In the genomic region with DNA sequence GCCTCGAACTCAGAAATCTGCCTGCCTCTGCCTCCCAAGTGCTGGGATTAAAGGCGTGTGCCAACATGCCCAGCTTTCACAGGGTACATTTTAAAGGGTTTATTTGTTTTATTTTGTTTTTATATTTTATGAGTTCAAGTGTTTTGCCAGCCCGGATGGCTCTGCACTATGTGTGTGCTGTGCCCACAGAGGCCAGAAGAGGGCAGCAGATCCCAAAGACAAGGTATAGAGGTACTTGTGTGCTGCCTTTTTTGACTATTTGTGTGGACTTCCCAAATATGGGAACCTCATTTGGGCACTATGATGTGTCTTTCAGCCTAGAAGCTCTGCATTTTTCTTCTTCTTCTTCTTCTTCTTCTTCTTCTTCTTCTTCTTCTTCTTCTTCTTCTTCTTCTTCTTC, we compare ENCODE assay signal across 19 mouse cellular contexts.
DNase-seq lines count a peak whose midpoint lies in the region; ATAC-seq lines count a peak whose summit lies in the region.
"Had no signal": no experiment of that assay in that cellular context is flagged by ENCODE, and none has a peak within 500 bp of the region (broad histone marks: within the 10 kb centered on the region; RNA-seq: fewer than 3 reads in every experiment).

No protein-coding gene starts in this region.

- peak; percentile 9 for DNase-seq in embryo, embryonic 10.5 days (ENCODE audit: low spot score)
- DNase-seq in embryo, embryonic 10 days (ENCODE audit: low spot score): no peak
- peak; percentile 28 for DNase-seq in limb, embryonic 11.5 days (ENCODE audit: low spot score)
- DNase-seq in limb, embryonic 10.5 days (ENCODE audit: low spot score): no peak
- DNase-seq in thymus, postnatal 4 days: peak; percentile 33
- DNase-seq in thymus, postnatal 14 days: no peak
- DNase-seq in urinary bladder, adult 18-20 months (ENCODE audit: low spot score in 2 of 2): no peak
- DNase-seq: adrenal gland, adult 8-10 months; heart, adult 18-20 months; kidney, postnatal 14 days; layer of hippocampus, postnatal 36 days; lung, postnatal 36 days; right cerebral cortex, postnatal 14 days; thymus, adult 18-20 months had no signal

- no peak overlapping the region for H3K27ac ChIP-seq in limb, embryonic 11.5 days (replicated peaks; ENCODE audit: low read depth, low read length)
- no peak overlapping the region for H3K27ac ChIP-seq in limb, embryonic 10.5 days
- H3K27ac ChIP-seq: embryonic facial prominence, embryonic 12.5 days; forebrain, embryonic 10.5 days; hindbrain, embryonic 15.5 days; midbrain, embryonic 13.5 days had no signal

- no peaks in the 10 kb centered on the region for H3K9me3 ChIP-seq in limb, embryonic 11.5 days (ENCODE audit: control insufficient read depth, low read length)
- no peaks in the 10 kb centered on the region for H3K9me3 ChIP-seq in limb, embryonic 10.5 days (replicated peaks)
- H3K9me3 ChIP-seq: embryonic facial prominence, embryonic 12.5 days; forebrain, embryonic 10.5 days; hindbrain, embryonic 15.5 days; midbrain, embryonic 13.5 days had no signal

- no peak overlapping the region for H3K4me3 ChIP-seq in limb, embryonic 11.5 days (ENCODE audit: low read depth, low read length)
- H3K4me3 ChIP-seq in limb, embryonic 10.5 days: no peak overlapping the region
- H3K4me3 ChIP-seq: embryonic facial prominence, embryonic 12.5 days; forebrain, embryonic 10.5 days; hindbrain, embryonic 15.5 days; midbrain, embryonic 13.5 days had no signal

- H3K36me3 ChIP-seq in limb, embryonic 11.5 days (ENCODE audit: control insufficient read depth, insufficient read depth, low read length): no peaks in the 10 kb centered on the region
- H3K36me3 ChIP-seq in limb, embryonic 10.5 days: no peaks in the 10 kb centered on the region
- H3K36me3 ChIP-seq: embryonic facial prominence, embryonic 12.5 days; forebrain, embryonic 10.5 days; hindbrain, embryonic 15.5 days; midbrain, embryonic 13.5 days had no signal

- H3K4me2 ChIP-seq in limb, embryonic 11.5 days (ENCODE audit: low read depth, severe bottlenecking): no peak overlapping the region
- H3K4me2 ChIP-seq: embryonic facial prominence, embryonic 12.5 days; hindbrain, embryonic 15.5 days; midbrain, embryonic 13.5 days had no signal

- no peak overlapping the region for H3K9ac ChIP-seq in limb, embryonic 11.5 days (ENCODE audit: low read length)
- H3K9ac ChIP-seq: embryonic facial prominence, embryonic 12.5 days; hindbrain, embryonic 15.5 days; midbrain, embryonic 13.5 days had no signal

- 90% methylated on average over 3 of the region's 3 CpGs for WGBS in limb, embryonic 11.5 days
- WGBS in limb, embryonic 10.5 days: 96% methylated on average over 3 of the region's 3 CpGs

- no peaks in the 10 kb centered on the region for H3K27me3 ChIP-seq in limb, embryonic 11.5 days (ENCODE audit: control insufficient read depth, insufficient read depth, low read length)
- H3K27me3 ChIP-seq in limb, embryonic 10.5 days (ENCODE audit: low read depth, poor library complexity, severe bottlenecking): no peaks in the 10 kb centered on the region
- H3K27me3 ChIP-seq: embryonic facial prominence, embryonic 12.5 days; hindbrain, embryonic 15.5 days; midbrain, embryonic 13.5 days had no signal

- ATAC-seq in limb, embryonic 11.5 days (ENCODE audit: insufficient number of reproducible peaks, low FRiP score, low TSS enrichment, low read depth): no peak
- ATAC-seq in megakaryocyte, adult 5-6 weeks (ENCODE audit: poor library complexity, severe bottlenecking): no peak
- ATAC-seq: midbrain, embryonic 13.5 days had no signal

- H3K4me1 ChIP-seq in limb, embryonic 11.5 days (ENCODE audit: control insufficient read depth, insufficient read depth, low read length): no peaks in the 10 kb centered on the region
- no peaks in the 10 kb centered on the region for H3K4me1 ChIP-seq in limb, embryonic 10.5 days
- H3K4me1 ChIP-seq: embryonic facial prominence, embryonic 12.5 days; forebrain, embryonic 10.5 days; midbrain, embryonic 13.5 days had no signal

Comparison
In these comparisons a context has a peak if more than half of its experiments do, and no peak if none do; other contexts are left out.
1. DNase-seq: peak in embryo, embryonic 10.5 days (single experiment), limb, embryonic 11.5 days (single experiment) and thymus, postnatal 4 days (single experiment); none in embryo, embryonic 10 days (single experiment), limb, embryonic 10.5 days (single experiment), thymus, postnatal 14 days (single experiment) and urinary bladder, adult 18-20 months (0 of 2).